Mouse (Mus musculus) forebrain, embryonic 10.5 days (tissue): Measurements from ENCODE around the gene Zfp287. TPM values are rescaled to one million over a fixed set of nuclear protein-coding genes. Genes with fewer than 3 reads are reported as not detected.
A peak's percentile ranks its signal among the peaks of the same experiment; 100 is the strongest.

Source experiments
- DNase-seq: peaks from one replicate; pipeline ENCODE4 v3.0.0-alpha.2; 2017; ENCODE audit warnings: low spot score; ENCODE audit errors: extremely low spot score
- H3K27ac ChIP-seq: fragments of 300-500 bp; sonication (generic); 2 replicates; pipeline ENCODE4 v1.5.1; 2016; ENCODE audit warnings: mild to moderate bottlenecking
- H3K27me3 ChIP-seq: fragments of 300-500 bp; sonication (generic); 2 replicates; pipeline ENCODE4 v1.6.1; 2016; ENCODE audit warnings: mild to moderate bottlenecking; ENCODE audit not compliant: poor library complexity, severe bottlenecking
- H3K36me3 ChIP-seq: fragments of 300-500 bp; sonication (generic); replicated peaks from 2 replicates; pipeline ENCODE4 v1.6.1; 2016; ENCODE audit warnings: mild to moderate bottlenecking, moderate library complexity
- H3K4me1 ChIP-seq: fragments of 300-500 bp; sonication (generic); 2 replicates; pipeline ENCODE4 v1.6.1; 2016
- H3K4me3 ChIP-seq: fragments of 300-500 bp; sonication (generic); 2 replicates; pipeline ENCODE4 v1.5.1; 2016; ENCODE audit warnings: mild to moderate bottlenecking, moderate library complexity
- H3K9me3 ChIP-seq: fragments of 300-500 bp; sonication (generic); 2 replicates; pipeline ENCODE4 v1.6.1; 2016; ENCODE audit warnings: mild to moderate bottlenecking, moderate library complexity
- WGBS: fragments of 180-500 bp; shearing (Covaris S2); methylation state at CpG from one replicate; pipeline ENCODE4 v1.1.7; 2016; 5-methylcytosine and 5-hydroxymethylcytosine counted together
- polyA plus RNA-seq: library from polyadenylated mRNA; unstranded; fragments of >200 nt; fragmentation: Nextera tagmentation; extraction: Ambion mirVana; gene quantifications from 2 replicates; pipeline ENCODE4 v1.2.1, GENCODE M21; 2016

Zfp287 gene
- polyA plus RNA-seq, 1 experiment from 2014 or later, result 14.7 TPM

- peaks cover 14% of the 10 kb centered on the region for H3K4me1 ChIP-seq
- H3K36me3 ChIP-seq, result no peaks in the 10 kb centered on the region
- peak; percentile 64 for DNase-seq
- WGBS, result 3% methylated on average over 27 of the region's 27 CpGs
- peaks cover 44% of the 10 kb centered on the region for H3K27me3 ChIP-seq
- H3K4me3 ChIP-seq, result peak overlapping the region; percentile 56
- H3K9me3 ChIP-seq, result no peaks in the 10 kb centered on the region
- no peak overlapping the region for H3K27ac ChIP-seq
These were observed 14.4 kb upstream of the Zfp287 start for GRCm38 (mm10) chr11:62746001-62746533.

DNA sequence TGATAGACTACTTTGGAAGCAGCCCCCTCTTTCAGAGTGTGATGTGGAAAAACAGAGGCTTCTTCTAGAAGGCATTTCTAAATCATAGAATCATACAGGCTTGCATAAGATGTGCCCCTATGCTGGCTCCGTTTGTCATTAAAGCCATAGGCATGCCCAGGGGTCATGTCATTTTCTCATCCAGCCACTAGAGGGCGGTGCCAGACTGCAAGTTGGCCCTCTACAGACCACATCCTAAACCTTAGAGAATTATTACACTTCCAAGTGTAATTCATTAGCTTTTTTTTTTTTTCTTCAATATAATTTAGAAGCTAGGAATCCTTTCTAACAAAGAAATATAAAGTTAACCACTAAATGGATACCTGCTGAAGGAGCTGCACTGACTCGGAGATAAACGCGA lies 12.4 kb upstream of the Zfp287 start:
- H3K4me3 ChIP-seq, result no peak overlapping the region
- H3K27ac ChIP-seq, result no peak overlapping the region
- peaks cover 44% of the 10 kb centered on the region for H3K27me3 ChIP-seq
- peak; percentile 67 for DNase-seq
- H3K9me3 ChIP-seq, result no peaks in the 10 kb centered on the region
- H3K4me1 ChIP-seq, result peaks cover 14% of the 10 kb centered on the region
- WGBS, result 45% methylated on average over 5 of the region's 5 CpGs
- no peaks in the 10 kb centered on the region for H3K36me3 ChIP-seq

DNA sequence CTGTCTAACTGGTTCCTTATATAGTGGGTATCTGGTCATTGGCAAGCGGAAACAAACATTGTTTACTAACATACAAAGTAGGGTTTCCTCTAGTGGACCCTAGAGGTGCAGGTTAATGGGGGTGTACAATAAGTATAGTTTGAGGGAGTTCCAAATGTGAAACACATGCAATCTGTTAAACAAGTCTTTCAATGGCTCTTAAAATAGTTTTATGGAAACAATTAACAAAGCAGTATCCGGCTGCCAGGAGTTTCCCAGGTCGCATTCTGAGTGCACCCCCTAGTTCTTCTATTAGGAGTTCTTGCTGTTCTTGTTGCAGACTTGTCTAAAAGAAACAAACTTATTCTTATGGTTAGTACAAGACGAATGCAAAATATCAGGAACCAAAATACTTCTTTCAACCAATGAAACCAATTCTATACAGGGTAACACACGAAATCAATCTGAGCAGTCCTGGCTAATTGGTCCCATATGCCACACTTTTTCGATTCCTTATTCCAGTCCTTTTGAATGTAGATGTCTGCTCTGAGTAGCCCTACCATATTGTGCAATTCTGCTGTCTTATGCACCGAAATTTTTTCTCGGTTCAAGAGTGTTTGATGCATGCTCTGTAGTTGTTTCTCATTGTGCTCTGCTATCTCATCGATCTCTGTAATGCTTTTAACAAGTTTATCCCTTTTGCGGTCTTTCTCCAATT lies 10.7 kb upstream of the Zfp287 start:
- no peak overlapping the region for H3K4me3 ChIP-seq
- peaks cover 14% of the 10 kb centered on the region for H3K4me1 ChIP-seq
- DNase-seq, result no peak
- H3K27me3 ChIP-seq, result peaks cover 29% of the 10 kb centered on the region
- 72% methylated on average over 10 of the region's 10 CpGs for WGBS
- H3K36me3 ChIP-seq, result no peaks in the 10 kb centered on the region
- no peak overlapping the region for H3K27ac ChIP-seq
- no peaks in the 10 kb centered on the region for H3K9me3 ChIP-seq

DNA sequence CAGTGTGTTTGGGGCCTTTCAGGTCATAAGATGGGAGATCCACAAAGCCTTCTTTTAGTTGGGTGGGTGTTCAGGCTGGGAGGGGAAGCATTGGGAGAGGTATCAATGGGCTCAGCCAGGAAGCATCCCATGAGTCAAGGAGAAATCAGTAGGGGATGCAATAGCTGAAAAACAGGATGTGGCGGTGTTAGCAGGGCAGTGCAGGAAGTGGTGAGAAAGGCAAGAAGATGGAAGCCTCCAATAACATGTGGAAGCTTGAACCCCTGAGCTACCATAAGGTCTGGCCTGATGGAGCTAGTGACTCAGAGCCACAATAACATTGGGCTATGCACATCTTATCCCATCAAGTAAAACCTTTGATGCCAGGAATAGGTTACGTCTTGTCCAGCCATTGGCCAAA lies 9.5 kb upstream of the Zfp287 start:
- H3K27me3 ChIP-seq, result peaks cover 17% of the 10 kb centered on the region; the same call in 1 of the 2 replicates
- 94% methylated on average over 2 of the region's 2 CpGs for WGBS
- no peak overlapping the region for H3K4me3 ChIP-seq
- no peaks in the 10 kb centered on the region for H3K9me3 ChIP-seq
- H3K27ac ChIP-seq, result no peak overlapping the region
- peaks cover 10% of the 10 kb centered on the region for H3K4me1 ChIP-seq
- DNase-seq, result no peak
- no peaks in the 10 kb centered on the region for H3K36me3 ChIP-seq

DNA sequence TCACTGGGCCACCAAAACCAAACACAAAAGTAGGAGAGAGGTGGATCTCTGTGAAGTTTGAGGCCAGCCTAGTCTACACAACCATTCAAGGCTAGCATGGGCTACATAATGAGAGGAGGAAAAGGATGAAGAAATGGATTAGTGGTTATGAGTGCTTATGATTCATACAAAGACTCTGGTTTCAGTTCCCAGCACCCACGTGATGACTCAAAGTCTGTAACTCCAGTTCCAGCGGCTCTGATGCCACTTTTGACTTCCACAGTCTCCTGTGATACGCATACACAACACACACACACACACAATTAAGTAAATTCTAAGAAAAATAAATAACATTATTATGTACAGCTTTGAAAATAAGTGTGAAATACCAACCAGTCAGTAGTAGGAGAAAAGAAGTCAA lies 960 bp upstream of the Zfp287 start:
- Histone ChIP-seq H3K4me1 (peaks cover 20% of the 10 kb centered on the region), H3K4me3 (no peak overlapping the region), H3K36me3 (peaks cover 18% of the 10 kb centered on the region), H3K27me3 (0 out of 2 replicates have a peak, but pooled peaks cover 3% of the 10 kb centered on the region), H3K27ac (no peak overlapping the region), H3K9me3 (no peaks in the 10 kb centered on the region)
- 81% methylated on average over 3 of the region's 3 CpGs for WGBS
- no peak for DNase-seq

DNA sequence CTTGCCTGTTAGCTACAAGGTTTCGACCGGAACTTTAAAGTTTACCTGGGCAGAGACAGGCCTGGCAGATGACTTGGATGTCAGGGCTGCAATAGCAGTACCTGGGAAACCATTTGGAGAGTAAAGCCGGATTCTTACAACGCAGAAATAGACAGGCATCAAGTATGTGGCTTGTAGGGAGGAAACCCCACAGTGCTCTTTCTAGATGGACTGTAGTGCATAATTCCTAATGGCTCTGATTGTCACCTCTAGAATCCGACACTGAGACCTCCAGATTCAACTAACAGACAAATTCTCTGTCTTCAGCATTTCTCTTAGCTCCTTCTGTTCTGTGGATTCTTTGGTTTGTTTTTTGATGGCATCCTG lies 300 bp upstream of the Zfp287 start:
- peak overlapping the region; percentile 79 for H3K4me3 ChIP-seq
- peaks cover 24% of the 10 kb centered on the region for H3K36me3 ChIP-seq
- 9% methylated on average over 5 of the region's 5 CpGs for whole genome bisulfite sequencing
- no peak for DNase-seq
- peak overlapping the region; percentile 94 for H3K27ac ChIP-seq
- peaks cover 20% of the 10 kb centered on the region for H3K4me1 ChIP-seq
- H3K9me3 ChIP-seq, result no peaks in the 10 kb centered on the region
- 0 out of 2 replicates have a peak, but pooled peaks cover 3% of the 10 kb centered on the region for H3K27me3 ChIP-seq

DNA sequence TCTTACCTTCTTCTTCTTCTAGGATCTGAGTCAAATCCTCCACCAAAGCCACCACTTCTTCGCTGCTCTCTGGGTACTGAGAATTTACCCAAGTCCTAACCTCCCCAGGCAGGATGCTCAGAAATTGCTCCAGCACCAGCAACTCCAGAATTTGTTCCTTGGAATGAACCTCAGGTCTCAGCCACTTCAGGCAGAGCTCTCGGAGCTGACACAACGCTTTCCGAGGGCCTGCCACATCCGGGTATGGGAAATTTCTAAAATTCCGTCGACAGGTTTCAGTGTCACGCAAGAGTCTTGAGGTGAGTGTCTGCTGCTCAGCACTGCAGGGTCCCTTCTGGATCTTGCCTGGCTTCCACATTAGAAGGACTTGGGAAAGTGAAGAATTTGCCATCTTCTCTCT lies 3.4 kb downstream of the Zfp287 start:
- DNase-seq, result no peak
- Histone ChIP-seq H3K27me3 (no peaks in the 10 kb centered on the region), H3K4me1 (peaks cover 20% of the 10 kb centered on the region), H3K36me3 (peaks cover 57% of the 10 kb centered on the region), H3K9me3 (no peaks in the 10 kb centered on the region), H3K27ac (no peak overlapping the region), H3K4me3 (no peak overlapping the region)
- WGBS, result 93% methylated on average over 8 of the region's 8 CpGs

DNA sequence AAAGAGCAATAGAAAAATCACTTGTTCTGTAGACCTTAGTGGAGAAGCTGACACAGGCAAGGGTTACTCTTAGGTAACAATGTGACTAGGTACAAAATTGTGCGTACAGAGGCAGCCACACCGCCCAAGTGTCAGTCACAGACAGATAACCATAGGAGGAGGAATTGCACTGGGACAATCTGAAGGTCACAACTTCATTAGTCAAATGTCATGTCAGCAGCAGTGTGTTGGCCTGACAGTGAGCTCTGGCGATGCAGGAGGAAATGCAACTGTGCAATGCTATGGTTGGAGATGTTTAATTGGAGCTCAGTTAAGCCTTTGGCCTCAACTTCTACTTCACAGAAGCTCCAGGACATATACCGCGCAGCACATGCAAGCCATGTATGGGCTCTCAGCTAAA lies 21.0 kb downstream of the Zfp287 start:
- Histone ChIP-seq H3K9me3 (no peaks in the 10 kb centered on the region), H3K27ac (no peak overlapping the region), H3K4me3 (no peak overlapping the region), H3K4me1 (no peaks in the 10 kb centered on the region), H3K36me3 (peaks cover 53% of the 10 kb centered on the region), H3K27me3 (no peaks in the 10 kb centered on the region)
- 91% methylated on average over 5 of the region's 5 CpGs for WGBS
- no peak for DNase-seq

DNA sequence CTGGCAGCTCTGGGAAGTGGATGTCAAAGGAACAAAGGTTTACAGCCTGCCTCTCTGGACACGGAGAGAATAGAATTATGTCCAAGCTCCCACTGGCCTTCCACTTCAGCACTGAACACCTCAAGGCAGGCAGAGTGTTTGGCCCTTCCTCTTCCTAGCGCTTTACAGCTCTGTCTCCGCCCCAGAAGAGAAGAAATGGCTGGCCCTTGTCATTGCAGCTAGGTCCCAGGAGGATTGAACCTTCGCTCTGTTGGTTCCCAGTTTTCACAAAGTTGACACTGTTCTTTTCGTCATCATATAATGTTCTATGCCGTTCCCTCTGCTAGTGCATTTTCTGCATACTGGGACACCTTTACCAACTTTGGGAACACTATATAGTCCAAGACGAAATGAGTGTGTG lies 23.5 kb downstream of the Zfp287 start:
- no peak overlapping the region for H3K4me3 ChIP-seq
- WGBS, result 82% methylated on average over 7 of the region's 7 CpGs
- H3K9me3 ChIP-seq, result no peaks in the 10 kb centered on the region

DNA sequence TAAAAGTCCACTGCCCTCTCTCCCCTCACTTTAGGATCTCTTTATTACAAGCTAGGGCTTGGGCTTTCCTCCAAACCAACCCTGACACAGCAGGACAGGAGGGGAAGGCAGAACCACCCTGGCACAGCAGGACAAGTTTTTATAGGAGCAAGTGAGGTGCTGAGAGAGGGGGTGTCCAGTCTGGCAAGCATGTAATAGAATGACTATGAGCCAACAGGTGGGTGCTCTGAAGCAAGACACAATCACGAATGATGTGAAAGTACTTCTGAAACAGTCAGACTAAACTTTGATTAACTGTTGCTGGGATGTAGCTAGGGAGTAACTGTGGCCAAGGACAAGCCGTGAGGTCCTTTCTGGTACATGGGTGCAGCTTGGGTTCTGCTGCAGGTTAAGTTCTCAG lies 25.6 kb downstream of the Zfp287 start:
- Histone ChIP-seq H3K36me3 (peaks cover 14% of the 10 kb centered on the region), H3K27me3 (no peaks in the 10 kb centered on the region), H3K9me3 (no peaks in the 10 kb centered on the region), H3K4me1 (no peaks in the 10 kb centered on the region), H3K27ac (no peak overlapping the region), H3K4me3 (no peak overlapping the region)
- DNase-seq, result no peak
- WGBS, result 90% methylated on average over 2 of the region's 2 CpGs

More for the DNA sequence above, 23.5 kb downstream of the Zfp287 start:
- H3K4me1 ChIP-seq, result no peaks in the 10 kb centered on the region
- no peaks in the 10 kb centered on the region for H3K27me3 ChIP-seq
- H3K27ac ChIP-seq, result no peak overlapping the region
- H3K36me3 ChIP-seq, result peaks cover 32% of the 10 kb centered on the region
- DNase-seq, result no peak

GRCm38 (mm10) chr11:62701218-62701617 lies 30.5 kb downstream of the Zfp287 start:
- H3K4me3 ChIP-seq, result no peak overlapping the region
- H3K27ac ChIP-seq, result no peak overlapping the region
- 96% methylated on average over 1 of the region's 1 CpGs for WGBS
- H3K4me1 ChIP-seq, result no peaks in the 10 kb centered on the region
- no peaks in the 10 kb centered on the region for H3K27me3 ChIP-seq
- no peaks in the 10 kb centered on the region for H3K9me3 ChIP-seq
- DNase-seq, result no peak
- no peaks in the 10 kb centered on the region for H3K36me3 ChIP-seq

GRCm38 (mm10) chr11:62699749-62700148 lies 32.0 kb downstream of the Zfp287 start:
- Histone ChIP-seq H3K27ac (no peak overlapping the region), H3K36me3 (no peaks in the 10 kb centered on the region), H3K4me3 (no peak overlapping the region), H3K27me3 (no peaks in the 10 kb centered on the region), H3K4me1 (no peaks in the 10 kb centered on the region), H3K9me3 (no peaks in the 10 kb centered on the region)
- 65% methylated on average over 4 of the region's 4 CpGs for WGBS
- DNase-seq, result no peak

- Histone ChIP-seq H3K9me3 (no peaks in the 10 kb centered on the region), H3K36me3 (no peaks in the 10 kb centered on the region), H3K27me3 (no peaks in the 10 kb centered on the region), H3K27ac (no peak overlapping the region), H3K4me3 (no peak overlapping the region), H3K4me1 (no peaks in the 10 kb centered on the region)
- DNase-seq, result no peak
- WGBS, result 95% methylated on average over 8 of the region's 8 CpGs
These were observed 36.6 kb downstream of the Zfp287 start for GRCm38 (mm10) chr11:62695126-62695525.
